Mouse (Mus musculus) mouse embryonic stem cell (cell line): ENCODE measurements around the gene Rnaseh1.

Source experiments
- in situ Hi-C, 2 experiments: fragments of 300-500 bp; cut with MboI; formaldehyde crosslinking; loops; 1 replicate in 1 of 2; 3 replicates in 1 of 2; pipeline ENCODE4 v1.14.3; 2019 to 2020; ENCODE audit warnings: low sequenced_read_pairs in 2 of 2, low pct_unique_long_range_greater_than_20kb in 1 of 2, mixed read lengths in 1 of 2; ENCODE audit not compliant: unreplicated experiment in 1 of 2

Rnaseh1 gene

GRCm38 (mm10) chr12:28649141-28650110, at the start of gene Rnaseh1:
Gene Rnaseh1, plus strand, starts transcription at chr12:28649602.
- in situ Hi-C loops: no loop called here

- in situ Hi-C loops: no loop called here
These were observed 47.1 kb upstream of the Rnaseh1 start for GRCm38 (mm10) chr12:28602259-28602658.

- in situ Hi-C loops: no loop called here
These were observed 45.9 kb upstream of the Rnaseh1 start for GRCm38 (mm10) chr12:28603494-28603893.

GRCm38 (mm10) chr12:28607546-28608305, 41.7 kb upstream of the Rnaseh1 start:
- in situ Hi-C loops: no loop called here

GRCm38 (mm10) chr12:28612391-28612790, 37.0 kb upstream of the Rnaseh1 start:
- in situ Hi-C loops: no loop called here

- in situ Hi-C loops: no loop called here
These were observed 35.0 kb upstream of the Rnaseh1 start for GRCm38 (mm10) chr12:28614401-28614800.

GRCm38 (mm10) chr12:28617297-28617696, 32.1 kb upstream of the Rnaseh1 start:
- in situ Hi-C loops: no loop called here

GRCm38 (mm10) chr12:28621451-28622166, 27.8 kb upstream of the Rnaseh1 start:
- in situ Hi-C loops: no loop called here

- in situ Hi-C loops: no loop called here
These were observed 27.3 kb upstream of the Rnaseh1 start for GRCm38 (mm10) chr12:28622167-28622532.

GRCm38 (mm10) chr12:28622641-28623040, 26.8 kb upstream of the Rnaseh1 start:
- in situ Hi-C loops: no loop called here

- in situ Hi-C loops: no loop called here
These were observed 26.2 kb upstream of the Rnaseh1 start, which contains the start of gene Colec11 for GRCm38 (mm10) chr12:28623195-28623594. Gene Colec11, minus strand, starts transcription at chr12:28623377.

GRCm38 (mm10) chr12:28624251-28624650, 25.2 kb upstream of the Rnaseh1 start:
- in situ Hi-C loops: no loop called here

- in situ Hi-C loops: no loop called here
These were observed 24.0 kb upstream of the Rnaseh1 start for GRCm38 (mm10) chr12:28625407-28625806.

GRCm38 (mm10) chr12:28627092-28627491, 22.3 kb upstream of the Rnaseh1 start:
- in situ Hi-C loops: no loop called here

- in situ Hi-C loops: no loop called here
These were observed 21.0 kb upstream of the Rnaseh1 start for GRCm38 (mm10) chr12:28628436-28628835.

GRCm38 (mm10) chr12:28635058-28635534, 14.3 kb upstream of the Rnaseh1 start:
- in situ Hi-C loops: no loop called here

- in situ Hi-C loops: no loop called here
These were observed 13.6 kb upstream of the Rnaseh1 start, which contains the start of gene Rps7 for GRCm38 (mm10) chr12:28635535-28636476. Gene Rps7, minus strand, starts transcription at chr12:28635953.

- in situ Hi-C loops: no loop called here
These were observed 12.9 kb upstream of the Rnaseh1 start for GRCm38 (mm10) chr12:28636543-28636942.
